Mouse (Mus musculus) lung, embryonic 16.5 days (tissue): ENCODE results near the gene Camkmt. TPM values are rescaled to one million over a fixed set of nuclear protein-coding genes. Genes with fewer than 3 reads are reported as not detected.
A peak's percentile ranks its signal among the peaks of the same experiment; 100 is the strongest.

ENCODE experiments used
- ATAC-seq: fragments of 200-750 bp; cut with Nextera tagmentation; 2 replicates; pipeline ENCODE4 v1.8.0; 2017; ENCODE audit warnings: low read depth, mild to moderate bottlenecking, moderate library complexity
- H3K27ac ChIP-seq: fragments of 300-500 bp; sonication (generic); 2 replicates; pipeline ENCODE4 v1.5.1; 2014; ENCODE audit warnings: mild to moderate bottlenecking, control low read depth, low read length
- H3K27me3 ChIP-seq: fragments of 300-500 bp; sonication (generic); 2 replicates; pipeline ENCODE4 v1.6.1; 2014; ENCODE audit warnings: low read depth, low read length, mixed read lengths; ENCODE audit not compliant: control insufficient read depth, insufficient read depth
- H3K36me3 ChIP-seq: fragments of 300-500 bp; sonication (generic); 2 replicates; pipeline ENCODE4 v1.6.1; 2014; ENCODE audit warnings: low read length; ENCODE audit not compliant: control insufficient read depth, insufficient read depth
- H3K4me1 ChIP-seq: fragments of 300-500 bp; sonication (generic); replicated peaks from 2 replicates; pipeline ENCODE4 v1.6.1; 2014; ENCODE audit warnings: low read length, mixed read lengths; ENCODE audit not compliant: control insufficient read depth, insufficient read depth
- H3K4me2 ChIP-seq: fragments of 300-500 bp; sonication (generic); 2 replicates; pipeline ENCODE4 v1.6.1; 2014; ENCODE audit warnings: low read depth, low read length, control low read depth
- H3K4me3 ChIP-seq: fragments of 300-500 bp; sonication (generic); 2 replicates; pipeline ENCODE4 v1.5.1; 2014; ENCODE audit warnings: mild to moderate bottlenecking, low read length, control low read depth
- H3K9ac ChIP-seq: fragments of 300-500 bp; sonication (generic); 2 replicates; pipeline ENCODE4 v1.6.1; 2014; ENCODE audit warnings: low read length, control low read depth
- H3K9me3 ChIP-seq: fragments of 300-500 bp; sonication (generic); 2 replicates; pipeline ENCODE4 v1.6.1; 2016; ENCODE audit warnings: low read length; ENCODE audit not compliant: control insufficient read depth
- WGBS: fragments of 180-500 bp; shearing (Covaris S2); extraction: QIAGEN DNeasy Blood & Tissue Kit; methylation state at CpG from one replicate; pipeline ENCODE4 v1.1.7; 2014; 5-methylcytosine and 5-hydroxymethylcytosine counted together
- polyA plus RNA-seq: library from polyadenylated mRNA; unstranded; fragments of >200 nt; fragmentation: Nextera tagmentation; extraction: Ambion mirVana; gene quantifications from 2 replicates; pipeline ENCODE4 v1.2.1, GENCODE M21; 2015

Gene Camkmt
- polyA plus RNA-seq, 1 experiment from 2014 or later = 10.9 TPM

- ATAC-seq = no peak
- H3K9me3 ChIP-seq = no peaks in the 10 kb centered on the region
- no peaks in the 10 kb centered on the region for H3K27me3 ChIP-seq
- no peak overlapping the region for H3K4me2 ChIP-seq
- 73% methylated on average over 10 of the region's 10 CpGs for WGBS
- H3K4me1 ChIP-seq = no peaks in the 10 kb centered on the region
- H3K27ac ChIP-seq = no peak overlapping the region
- H3K9ac ChIP-seq = no peak overlapping the region
- H3K36me3 ChIP-seq = no peaks in the 10 kb centered on the region
- H3K4me3 ChIP-seq = no peak overlapping the region
Observed at GRCm38 (mm10) chr17:85170541-85171255, 80.3 kb downstream of the Camkmt start.

- H3K27me3 ChIP-seq = no peaks in the 10 kb centered on the region
- H3K27ac ChIP-seq = no peak overlapping the region
- H3K4me2 ChIP-seq = no peak overlapping the region
- H3K4me1 ChIP-seq = no peaks in the 10 kb centered on the region
- no peaks in the 10 kb centered on the region for H3K36me3 ChIP-seq
- no peak for ATAC-seq
- WGBS = 24% methylated on average over 4 of the region's 4 CpGs
- no peaks in the 10 kb centered on the region for H3K9me3 ChIP-seq
- H3K9ac ChIP-seq = no peak overlapping the region
- no peak overlapping the region for H3K4me3 ChIP-seq
Observed at GRCm38 (mm10) chr17:85171951-85172350, 81.6 kb downstream of the Camkmt start.

- no peak for ATAC-seq
- no peak overlapping the region for H3K4me3 ChIP-seq
Observed at GRCm38 (mm10) chr17:85177231-85177630, 86.9 kb downstream of the Camkmt start.

GRCm38 (mm10) chr17:85180471-85181060, 90.2 kb downstream of the Camkmt start:
- 24% methylated on average over 14 of the region's 14 CpGs for WGBS
- no peaks in the 10 kb centered on the region for H3K27me3 ChIP-seq
- H3K9me3 ChIP-seq = no peaks in the 10 kb centered on the region
- no peak for ATAC-seq
- no peak overlapping the region for H3K4me3 ChIP-seq
- H3K9ac ChIP-seq = no peak overlapping the region
- H3K4me2 ChIP-seq = no peak overlapping the region
- no peaks in the 10 kb centered on the region for H3K36me3 ChIP-seq
- no peaks in the 10 kb centered on the region for H3K4me1 ChIP-seq
- H3K27ac ChIP-seq = no peak overlapping the region

More at GRCm38 (mm10) chr17:85177231-85177630, 86.9 kb downstream of the Camkmt start:
- 37% methylated on average over 13 of the region's 13 CpGs for WGBS
- Histone ChIP-seq H3K4me1 (no peaks in the 10 kb centered on the region), H3K36me3 (no peaks in the 10 kb centered on the region), H3K9me3 (no peaks in the 10 kb centered on the region), H3K9ac (no peak overlapping the region), H3K27ac (no peak overlapping the region), H3K4me2 (no peak overlapping the region), H3K27me3 (no peaks in the 10 kb centered on the region)

GRCm38 (mm10) chr17:85189227-85190127, 99.1 kb downstream of the Camkmt start:
- Histone ChIP-seq H3K9ac (no peak overlapping the region), H3K4me2 (peak overlapping the region; percentile 40), H3K4me1 (no peaks in the 10 kb centered on the region), H3K4me3 (no peak overlapping the region; the same call in 1 of the 2 replicates), H3K27ac (no peak overlapping the region), H3K9me3 (no peaks in the 10 kb centered on the region), H3K36me3 (no peaks in the 10 kb centered on the region), H3K27me3 (no peaks in the 10 kb centered on the region)
- WGBS = 2% methylated on average over 14 of the region's 14 CpGs
- ATAC-seq = peak; percentile 76

GRCm38 (mm10) chr17:85190128-85190435, 99.7 kb downstream of the Camkmt start:
- H3K27me3 ChIP-seq = no peaks in the 10 kb centered on the region
- H3K27ac ChIP-seq = no peak overlapping the region
- 36% methylated on average over 7 of the region's 7 CpGs for WGBS
- H3K36me3 ChIP-seq = no peaks in the 10 kb centered on the region
- H3K4me3 ChIP-seq = no peak overlapping the region
- H3K4me1 ChIP-seq = no peaks in the 10 kb centered on the region
- no peak for ATAC-seq
- H3K4me2 ChIP-seq = no peak overlapping the region
- no peak overlapping the region for H3K9ac ChIP-seq
- no peaks in the 10 kb centered on the region for H3K9me3 ChIP-seq

- H3K4me2 ChIP-seq = no peak overlapping the region
- H3K4me1 ChIP-seq = no peaks in the 10 kb centered on the region
- H3K27me3 ChIP-seq = no peaks in the 10 kb centered on the region
- H3K9ac ChIP-seq = no peak overlapping the region
- ATAC-seq = no peak
- 77% methylated on average over 11 of the region's 11 CpGs for WGBS
- no peaks in the 10 kb centered on the region for H3K36me3 ChIP-seq
- H3K9me3 ChIP-seq = no peaks in the 10 kb centered on the region
- H3K27ac ChIP-seq = no peak overlapping the region
- no peak overlapping the region for H3K4me3 ChIP-seq
Observed at GRCm38 (mm10) chr17:85193294-85193693, 102.9 kb downstream of the Camkmt start.

GRCm38 (mm10) chr17:85198781-85199180, 108.4 kb downstream of the Camkmt start:
- H3K9ac ChIP-seq = no peak overlapping the region
- 83% methylated on average over 15 of the region's 15 CpGs for WGBS
- no peaks in the 10 kb centered on the region for H3K9me3 ChIP-seq
- no peaks in the 10 kb centered on the region for H3K36me3 ChIP-seq
- no peak for ATAC-seq
- H3K4me3 ChIP-seq = no peak overlapping the region
- H3K4me2 ChIP-seq = no peak overlapping the region
- H3K27me3 ChIP-seq = no peaks in the 10 kb centered on the region
- no peaks in the 10 kb centered on the region for H3K4me1 ChIP-seq
- no peak overlapping the region for H3K27ac ChIP-seq

GRCm38 (mm10) chr17:85199321-85199720, 109.0 kb downstream of the Camkmt start:
- Histone ChIP-seq H3K4me3 (no peak overlapping the region), H3K4me1 (no peaks in the 10 kb centered on the region), H3K27me3 (no peaks in the 10 kb centered on the region), H3K9ac (no peak overlapping the region), H3K9me3 (no peaks in the 10 kb centered on the region), H3K36me3 (no peaks in the 10 kb centered on the region), H3K4me2 (peak overlapping the region; percentile 19; the same call in 1 of the 2 replicates), H3K27ac (0 out of 2 replicates have a peak overlapping the region, but pooled peaks have one; percentile 4)
- WGBS = 64% methylated on average over 11 of the region's 11 CpGs
- ATAC-seq = peak; percentile 45; the same call in 1 of the 2 replicates
